Mouse (Mus musculus): ENCODE results near the gene Foxn4. TPM values are rescaled to one million over a fixed set of nuclear protein-coding genes. Genes with fewer than 3 reads are reported as not detected.

The Foxn4 gene
- total RNA-seq, 2 experiments from 2014 or later = not detected

DNA sequence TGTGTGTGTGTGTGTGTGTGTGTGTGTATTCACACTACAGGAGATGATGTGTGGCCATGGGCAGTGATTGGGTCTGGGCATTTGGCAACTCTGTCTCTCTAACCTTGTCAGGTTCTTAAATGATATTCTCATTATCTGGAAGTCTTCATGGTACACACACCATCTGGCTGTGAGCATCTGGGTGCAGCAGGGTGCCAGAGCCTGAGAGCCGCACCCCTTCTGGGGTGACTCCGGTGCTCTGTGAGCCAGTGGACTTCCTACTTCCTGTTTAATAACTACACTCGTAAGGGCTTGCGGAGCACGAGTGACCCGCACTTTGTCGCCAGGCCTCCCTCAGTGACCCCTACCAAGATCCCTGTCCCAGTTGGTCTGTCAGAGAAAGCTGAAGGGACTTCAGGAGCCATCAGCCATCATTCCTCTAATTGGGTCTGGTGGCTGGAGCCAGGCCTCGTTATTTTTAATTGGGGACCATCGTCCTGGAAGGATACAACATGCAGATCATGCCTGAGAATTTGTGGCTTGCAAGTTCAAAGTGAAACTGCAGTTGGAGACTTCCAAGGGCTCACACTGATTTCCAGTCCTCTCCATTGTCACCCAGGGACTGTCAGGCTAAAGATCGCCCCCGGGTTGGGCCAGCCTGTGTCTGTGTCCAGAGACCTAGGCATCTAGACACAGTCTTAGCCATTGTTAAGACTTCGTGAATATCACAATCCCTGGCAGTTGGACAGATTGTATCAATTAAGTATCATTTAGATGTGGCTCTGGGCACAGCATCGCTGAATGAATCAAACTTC, 11.2 kb upstream of the Foxn4 start:
- DNase-seq = no peak
- intact Hi-C loops (cut with DNase I; ENCODE audit: low total_unique reads) = no loop called here

GRCm38 (mm10) chr5:114282346-114282745, 8.7 kb upstream of the Foxn4 start:
- no peak for DNase-seq
- intact Hi-C loops (cut with DNase I; ENCODE audit: low total_unique reads) = no loop called here

DNA sequence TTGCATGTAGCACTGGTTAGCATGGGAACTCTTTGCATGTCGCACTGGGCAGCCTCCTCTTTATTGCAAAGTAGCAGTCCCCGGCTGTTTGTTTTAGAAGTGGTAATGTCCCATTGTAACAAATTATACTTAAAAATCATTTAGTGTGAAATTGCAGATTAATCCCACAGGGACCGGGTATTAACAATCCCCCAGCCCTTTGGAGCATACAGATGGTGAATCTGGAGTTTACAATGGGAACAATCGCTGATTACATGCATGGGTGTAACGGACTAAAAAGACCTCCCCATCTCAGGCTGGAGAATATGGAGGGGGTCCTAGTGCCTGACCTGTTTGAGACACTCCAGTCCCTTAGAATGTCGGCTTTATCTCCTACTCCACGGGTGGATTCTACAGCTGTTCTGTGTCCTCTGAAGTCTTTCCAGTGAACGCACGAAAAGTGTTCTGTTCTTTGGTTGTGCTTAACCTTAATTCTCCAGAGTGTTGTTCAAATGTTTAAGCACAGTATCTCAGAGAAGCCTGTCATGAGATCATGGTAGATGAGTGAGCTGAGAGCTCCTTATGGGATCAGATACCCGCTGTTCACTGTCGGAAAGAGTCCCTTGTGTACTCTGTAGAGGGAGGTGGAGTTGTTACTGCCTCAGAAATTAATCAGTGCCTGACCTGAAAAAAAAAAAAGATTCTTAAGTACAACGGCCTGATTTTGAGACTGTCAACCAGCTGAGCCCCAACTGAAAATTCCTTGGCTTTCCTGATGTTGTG, 6.0 kb upstream of the Foxn4 start:
- intact Hi-C loops (cut with DNase I; ENCODE audit: low total_unique reads) = no loop called here
- no peak for DNase-seq

- no peak for DNase-seq
- intact Hi-C loops (cut with DNase I; ENCODE audit: low total_unique reads) = no loop called here
Observed at GRCm38 (mm10) chr5:114275991-114276390, 2.4 kb upstream of the Foxn4 start.

DNA sequence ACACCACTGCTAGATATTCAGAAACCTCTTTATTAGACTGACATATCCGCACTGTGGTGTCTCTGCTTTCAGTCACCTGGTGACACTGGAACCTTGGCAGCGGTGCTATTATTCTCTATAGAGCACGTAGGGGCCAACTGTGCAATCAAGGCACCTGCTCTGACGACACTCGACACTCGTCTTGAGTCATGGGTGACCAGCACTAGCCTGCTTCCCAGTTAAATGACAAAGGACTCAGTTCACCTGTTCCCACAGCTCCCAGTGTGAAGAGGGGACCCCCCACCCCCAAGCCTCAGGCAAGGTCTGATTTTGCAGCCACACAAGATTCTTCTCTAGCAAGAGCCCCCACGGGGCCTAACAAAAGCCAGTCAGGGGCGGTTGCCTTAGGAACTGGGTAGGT, 1.7 kb upstream of the Foxn4 start:
- no peak for DNase-seq
- intact Hi-C loops (cut with DNase I; ENCODE audit: low total_unique reads) = no loop called here

DNA sequence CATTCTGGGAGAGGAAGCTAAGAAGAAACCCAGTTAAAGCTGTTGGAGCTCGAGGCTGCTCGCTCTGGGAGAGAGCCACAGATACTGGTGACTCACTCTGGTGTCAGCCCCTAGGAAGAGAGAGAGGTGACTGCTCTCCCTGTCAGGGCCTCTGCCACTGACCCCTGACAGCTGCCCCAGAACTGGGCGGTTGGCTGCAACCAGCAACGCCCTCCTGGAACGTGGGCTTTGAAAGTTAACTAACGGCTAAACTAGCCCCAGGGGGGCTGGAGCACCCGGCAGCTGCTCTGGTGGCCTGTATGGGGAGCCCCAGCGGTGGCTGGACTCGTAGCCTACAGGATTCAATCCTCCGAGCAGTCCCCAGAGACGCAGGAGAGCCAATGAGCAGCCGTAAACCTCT, 3.6 kb downstream of the Foxn4 start:
- peak; percentile 42 for DNase-seq
- intact Hi-C loops (cut with DNase I; ENCODE audit: low total_unique reads) = no loop called here

- DNase-seq = no peak
- intact Hi-C loops (cut with DNase I; ENCODE audit: low total_unique reads) = no loop called here
Observed at GRCm38 (mm10) chr5:114269499-114269898, 4.1 kb downstream of the Foxn4 start.

DNA sequence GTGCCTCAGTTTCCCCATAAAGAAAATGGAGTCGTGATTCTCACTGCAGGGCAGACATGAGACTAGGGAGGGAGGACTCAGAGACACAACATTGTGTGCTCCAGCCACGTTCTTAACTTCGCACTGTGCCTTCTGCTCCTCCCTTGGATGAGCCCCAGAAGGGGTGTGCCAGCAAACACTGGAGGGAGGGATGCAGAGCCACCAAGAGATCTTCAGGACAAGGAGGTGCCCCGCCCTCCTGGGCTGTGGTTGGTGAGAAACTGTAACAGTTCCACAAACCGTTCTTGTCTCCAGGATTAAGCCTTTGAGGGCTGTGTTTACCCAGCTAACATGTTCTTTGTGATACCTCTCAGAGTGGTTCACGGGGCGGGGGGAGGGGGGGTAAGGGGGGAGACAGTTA, 5.0 kb downstream of the Foxn4 start:
- intact Hi-C loops (cut with DNase I; ENCODE audit: low total_unique reads) = no loop called here
- peak; percentile 48 for DNase-seq

GRCm38 (mm10) chr5:114264791-114265190, 8.8 kb downstream of the Foxn4 start:
- no peak for DNase-seq
- intact Hi-C loops (cut with DNase I; ENCODE audit: low total_unique reads) = no loop called here

DNA sequence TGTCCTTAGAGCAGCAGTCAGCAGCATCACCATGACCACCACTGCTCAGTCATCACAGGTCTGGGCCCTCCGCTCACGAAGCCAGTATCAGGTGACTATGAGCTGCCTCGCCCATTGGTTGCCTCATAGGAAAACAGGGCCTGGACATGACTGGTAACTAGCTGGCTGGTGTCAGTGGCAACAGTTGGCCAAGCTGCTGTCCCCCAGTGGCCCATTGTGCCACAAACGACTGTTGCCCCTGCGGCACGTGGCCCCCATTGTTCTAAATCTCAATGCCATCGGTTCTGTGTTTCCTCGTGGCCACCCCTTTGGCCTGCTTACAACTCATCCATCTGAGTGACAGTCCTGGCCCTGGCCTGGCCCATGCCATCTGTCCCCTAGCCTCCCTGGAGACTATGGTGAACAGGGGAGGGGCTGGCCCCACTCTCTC, 9.6 kb downstream of the Foxn4 start:
- DNase-seq = no peak
- intact Hi-C loops (cut with DNase I; ENCODE audit: low total_unique reads) = no loop called here

- no peak for DNase-seq
- intact Hi-C loops (cut with DNase I; ENCODE audit: low total_unique reads) = no loop called here
Observed at GRCm38 (mm10) chr5:114261494-114261893, 12.1 kb downstream of the Foxn4 start.

- intact Hi-C loops (cut with DNase I; ENCODE audit: low total_unique reads) = no loop called here
Observed at GRCm38 (mm10) chr5:114259495-114259894, 14.1 kb downstream of the Foxn4 start.

DNA sequence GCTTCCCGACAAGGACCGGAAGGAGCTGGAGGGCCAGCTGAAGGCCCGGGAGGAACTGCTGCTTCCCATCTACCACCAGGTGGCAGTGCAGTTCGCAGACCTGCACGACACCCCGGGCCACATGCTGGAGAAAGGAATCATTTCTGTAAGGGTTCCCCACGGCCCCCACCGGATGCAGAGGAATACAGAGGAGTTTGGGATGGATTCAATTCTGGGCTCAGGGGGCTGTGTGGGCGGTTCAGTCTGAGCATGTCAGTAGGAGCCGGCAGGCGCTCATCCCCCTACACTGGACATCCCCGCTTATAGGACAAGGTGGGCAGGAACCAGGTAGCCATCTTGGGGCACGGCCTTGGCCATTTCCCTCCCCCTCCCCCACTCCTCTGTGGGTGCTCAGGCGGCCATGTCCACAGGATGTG, 25.4 kb downstream of the Foxn4 start:
- peak; percentile 80 for DNase-seq
- intact Hi-C loops (cut with DNase I; ENCODE audit: low total_unique reads) = loop anchor here (2.0 kb wide), 1 partner anchor 61 kb away; no protein-coding TSS in a partner anchor

More at GRCm38 (mm10) chr5:114259495-114259894, 14.1 kb downstream of the Foxn4 start:
- DNase-seq = no peak

DNA sequence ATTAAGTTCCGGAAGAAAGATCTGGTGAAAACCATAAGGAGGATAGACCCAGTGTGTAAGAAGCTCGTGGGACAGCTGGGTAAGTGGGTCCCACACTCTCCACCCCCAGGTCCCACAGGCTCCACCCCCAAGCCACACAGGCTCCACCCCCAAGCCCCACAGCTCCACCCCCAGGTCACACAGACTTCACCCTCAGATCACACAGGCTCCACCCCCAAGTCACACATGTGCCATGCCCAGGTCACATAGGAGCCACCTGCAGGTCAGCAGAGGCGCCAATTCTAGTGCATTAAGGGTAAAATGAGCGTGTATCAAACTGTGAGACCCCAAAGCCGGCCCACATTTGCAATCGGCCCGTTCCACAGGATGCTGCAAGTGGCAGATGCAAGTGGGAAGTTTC, 27.1 kb downstream of the Foxn4 start:
- DNase-seq = no peak
- intact Hi-C loops (cut with DNase I; ENCODE audit: low total_unique reads) = no loop called here

- DNase-seq = no peak
- intact Hi-C loops (cut with DNase I; ENCODE audit: low total_unique reads) = no loop called here
Observed at GRCm38 (mm10) chr5:114239737-114240136, 33.9 kb downstream of the Foxn4 start.

DNA sequence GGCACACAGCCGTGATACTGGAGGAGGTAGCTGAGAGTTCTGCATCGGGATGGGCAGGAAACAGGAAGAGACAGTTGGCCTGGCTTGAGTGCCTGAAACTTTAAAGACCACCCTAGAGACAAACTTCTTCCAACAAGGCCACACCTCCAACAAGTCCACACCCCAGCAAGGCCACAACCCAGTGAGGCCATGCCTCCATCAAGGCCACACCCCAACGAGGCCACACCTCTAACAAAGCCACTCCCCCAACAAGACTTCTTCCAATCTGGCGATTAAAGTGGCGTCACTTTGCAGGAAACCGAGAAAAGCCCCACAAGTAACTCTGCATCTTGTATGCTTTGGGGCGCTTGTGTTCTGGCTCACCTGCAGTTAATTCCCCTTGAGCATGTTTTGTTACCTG, 34.7 kb downstream of the Foxn4 start:
- DNase-seq = no peak
- intact Hi-C loops (cut with DNase I; ENCODE audit: low total_unique reads) = no loop called here

DNA sequence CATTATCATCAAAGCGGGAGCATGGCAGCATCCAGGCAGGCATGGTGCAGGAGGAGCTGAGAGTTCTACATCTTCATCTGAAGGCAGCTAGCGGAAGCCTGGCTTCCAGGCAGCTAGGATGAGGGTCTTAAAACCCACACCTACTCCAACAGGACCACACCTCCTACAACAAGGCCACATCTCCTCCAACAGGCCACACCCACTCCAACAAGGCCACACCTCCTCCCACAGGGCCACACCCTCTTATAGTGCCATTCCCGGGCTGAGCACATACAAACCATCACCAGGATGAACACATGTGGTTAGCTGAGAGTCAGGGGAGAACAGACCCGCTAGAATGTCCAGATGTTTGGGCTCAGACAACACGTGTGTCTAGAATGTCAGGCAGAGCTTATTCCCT, 44.7 kb downstream of the Foxn4 start:
- intact Hi-C loops (cut with DNase I; ENCODE audit: low total_unique reads) = no loop called here
- DNase-seq = no peak

- DNase-seq = no peak
- intact Hi-C loops (cut with DNase I; ENCODE audit: low total_unique reads) = no loop called here
Observed at GRCm38 (mm10) chr5:114226051-114226450, 47.6 kb downstream of the Foxn4 start.

DNA sequence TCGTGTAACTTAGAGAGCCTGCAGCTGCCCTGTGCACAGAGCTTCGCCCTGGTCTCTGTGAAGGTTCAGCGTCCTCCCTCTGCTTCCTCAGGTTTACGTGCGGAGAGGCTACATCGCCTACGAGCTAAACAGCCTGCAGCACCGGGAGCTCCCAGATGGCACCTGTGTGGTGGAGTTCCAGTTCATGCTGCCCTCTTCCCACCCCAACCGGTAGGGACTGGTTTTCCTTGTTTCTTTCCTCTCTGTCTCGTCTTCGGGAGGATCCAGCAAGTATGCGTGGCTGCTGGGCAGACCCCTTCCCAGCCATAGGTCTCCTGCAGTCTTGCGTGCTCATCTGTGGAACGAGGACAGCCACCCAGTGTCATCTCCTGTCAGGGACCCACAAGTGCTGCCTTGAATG, 54.8 kb downstream of the Foxn4 start:
- intact Hi-C loops (cut with DNase I; ENCODE audit: low total_unique reads) = no loop called here
- DNase-seq = no peak

GRCm38 (mm10) chr5:114213183-114213582, 60.4 kb downstream of the Foxn4 start:
- no peak for DNase-seq
- intact Hi-C loops (cut with DNase I; ENCODE audit: low total_unique reads) = no loop called here

GRCm38 (mm10) chr5:114206158-114206557, 67.4 kb downstream of the Foxn4 start:
- intact Hi-C loops (cut with DNase I; ENCODE audit: low total_unique reads) = no loop called here
- DNase-seq = no peak

Data from gastrocnemius, postnatal 14 days (tissue).